Mouse (Mus musculus) spleen, adult 18-20 months (tissue): Measurements from ENCODE around the gene Bcas3.

Experiments
- DNase-seq, 2 experiments: peaks; one replicate each; pipeline ENCODE4 v3.0.0; 2022; ENCODE audit warnings: mixed read lengths in 2 of 2

The Bcas3 gene

DNA sequence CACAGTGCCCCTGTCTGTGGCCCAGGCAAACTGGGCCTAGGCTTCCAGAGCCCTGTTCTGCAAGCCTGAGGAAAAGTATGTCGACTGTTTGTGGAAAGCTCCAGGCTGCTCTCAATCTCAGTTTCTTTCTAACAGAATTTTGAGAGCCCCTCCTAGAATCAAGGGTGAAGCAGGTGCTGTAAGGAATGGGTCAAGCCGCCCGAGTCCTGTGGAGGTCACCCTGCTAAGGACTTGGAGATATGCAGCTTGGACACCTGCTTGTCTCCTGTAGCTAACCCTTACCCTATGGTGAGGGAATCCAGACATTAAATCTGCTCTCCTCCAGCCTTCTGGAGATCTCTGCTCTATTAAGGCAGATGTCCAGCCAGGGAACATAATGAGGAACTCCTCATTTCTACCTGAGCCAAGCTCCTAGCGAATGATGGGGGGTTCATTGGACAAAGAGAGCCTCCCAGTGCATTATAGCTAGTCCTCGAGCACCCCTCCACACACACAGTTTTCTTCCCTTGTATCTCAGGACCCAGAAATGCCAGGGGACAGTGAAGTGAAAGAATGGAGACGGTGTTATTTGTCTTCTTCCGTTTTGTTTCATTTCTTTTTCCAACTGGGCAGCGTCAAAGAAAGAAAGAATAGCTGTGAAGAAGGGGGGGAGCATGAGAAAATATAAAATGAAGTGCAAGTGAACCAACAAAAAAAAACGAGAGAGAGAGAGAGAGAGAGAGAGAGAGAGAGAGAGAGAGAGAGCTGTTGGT lies 482.2 kb downstream of the Bcas3 start:
- no peak for DNase-seq

DNA sequence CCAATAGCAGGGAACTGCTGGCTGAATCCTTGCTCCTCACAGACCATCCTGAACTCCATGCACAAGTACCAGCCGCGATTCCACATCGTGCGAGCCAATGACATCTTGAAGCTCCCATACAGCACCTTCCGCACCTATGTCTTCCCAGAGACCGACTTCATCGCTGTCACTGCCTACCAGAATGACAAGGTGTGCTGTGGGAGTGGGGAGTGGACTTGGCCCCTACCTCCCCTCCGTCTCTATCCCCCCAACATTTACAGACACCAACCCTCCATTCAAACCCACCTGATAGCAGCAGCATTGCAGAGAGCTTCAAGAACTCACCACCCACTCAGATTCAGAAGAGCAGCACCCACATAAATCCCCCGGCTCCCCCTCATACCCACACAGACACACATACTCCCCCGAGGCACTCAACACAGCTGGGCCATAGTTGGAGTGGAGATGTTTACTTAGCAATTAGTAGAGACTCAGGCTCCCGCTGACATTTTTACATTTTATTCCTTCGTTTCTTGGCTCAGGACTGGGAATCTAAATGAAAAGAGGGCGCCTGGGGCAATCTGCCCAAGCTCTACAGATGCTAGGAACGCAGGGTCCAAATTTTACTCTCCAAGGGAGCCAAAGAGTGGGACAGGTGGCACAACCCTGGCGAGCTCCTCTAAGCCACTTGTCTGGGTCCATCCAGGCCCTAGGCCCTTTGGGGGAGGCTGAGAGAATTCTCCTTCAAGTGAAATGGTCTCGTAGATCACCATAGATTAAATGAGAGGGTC lies 483.0 kb downstream of the Bcas3 start:
- DNase-seq = no peak

- no peak for DNase-seq
These were observed 483.7 kb downstream of the Bcas3 start for GRCm38 (mm10) chr11:85836523-85837290.

GRCm38 (mm10) chr11:85837291-85837647 lies 484.3 kb downstream of the Bcas3 start:
- DNase-seq = no peak

- DNase-seq = no peak
These were observed 484.9 kb downstream of the Bcas3 start for GRCm38 (mm10) chr11:85837648-85838423.

GRCm38 (mm10) chr11:85838424-85839257 lies 485.7 kb downstream of the Bcas3 start:
- no peak for DNase-seq

- DNase-seq = no peak
These were observed 486.5 kb downstream of the Bcas3 start for GRCm38 (mm10) chr11:85839258-85840030.

GRCm38 (mm10) chr11:85840031-85840802 lies 487.2 kb downstream of the Bcas3 start:
- no peak for DNase-seq

DNA sequence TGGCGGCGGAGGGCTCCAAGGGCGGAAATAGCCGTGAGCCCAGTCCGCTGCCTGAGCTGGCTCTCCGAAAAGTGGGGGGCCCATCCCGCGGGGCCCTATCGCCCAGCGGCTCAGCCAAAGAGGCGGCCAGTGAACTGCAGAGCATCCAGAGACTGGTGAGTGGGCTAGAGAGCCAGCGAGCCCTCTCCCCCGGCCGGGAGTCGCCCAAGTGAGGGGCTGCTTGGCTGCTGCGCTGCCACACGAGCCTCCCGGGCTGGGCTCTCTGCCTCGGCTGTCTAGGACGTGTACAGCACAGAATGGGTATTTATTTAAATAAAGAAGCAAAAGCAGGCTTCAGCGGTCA lies 487.8 kb downstream of the Bcas3 start:
- DNase-seq = no peak

GRCm38 (mm10) chr11:85841211-85841681 lies 488.3 kb downstream of the Bcas3 start:
- no peak for DNase-seq

DNA sequence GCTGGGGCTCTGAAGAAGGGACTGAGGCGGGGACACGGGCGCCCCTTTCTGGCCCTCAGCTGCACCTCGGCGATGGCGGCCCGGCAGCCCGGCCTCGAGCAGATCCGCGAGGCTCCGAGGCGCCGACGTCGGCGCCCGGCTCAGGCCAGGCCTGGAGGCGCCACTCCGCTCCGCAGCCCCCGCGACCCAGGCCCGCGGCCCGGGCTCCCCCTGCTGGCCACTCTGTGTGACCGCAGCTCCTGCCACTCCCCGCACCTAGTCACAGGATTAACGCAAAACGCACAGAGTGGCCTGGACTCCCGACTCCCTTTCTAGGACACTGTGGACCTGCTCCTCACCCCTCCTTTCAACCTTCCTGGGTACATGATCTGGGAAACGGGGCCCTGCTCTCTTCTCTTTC lies 489.0 kb downstream of the Bcas3 start:
- DNase-seq = peak in 1 of 2 experiments; percentile 53

DNA sequence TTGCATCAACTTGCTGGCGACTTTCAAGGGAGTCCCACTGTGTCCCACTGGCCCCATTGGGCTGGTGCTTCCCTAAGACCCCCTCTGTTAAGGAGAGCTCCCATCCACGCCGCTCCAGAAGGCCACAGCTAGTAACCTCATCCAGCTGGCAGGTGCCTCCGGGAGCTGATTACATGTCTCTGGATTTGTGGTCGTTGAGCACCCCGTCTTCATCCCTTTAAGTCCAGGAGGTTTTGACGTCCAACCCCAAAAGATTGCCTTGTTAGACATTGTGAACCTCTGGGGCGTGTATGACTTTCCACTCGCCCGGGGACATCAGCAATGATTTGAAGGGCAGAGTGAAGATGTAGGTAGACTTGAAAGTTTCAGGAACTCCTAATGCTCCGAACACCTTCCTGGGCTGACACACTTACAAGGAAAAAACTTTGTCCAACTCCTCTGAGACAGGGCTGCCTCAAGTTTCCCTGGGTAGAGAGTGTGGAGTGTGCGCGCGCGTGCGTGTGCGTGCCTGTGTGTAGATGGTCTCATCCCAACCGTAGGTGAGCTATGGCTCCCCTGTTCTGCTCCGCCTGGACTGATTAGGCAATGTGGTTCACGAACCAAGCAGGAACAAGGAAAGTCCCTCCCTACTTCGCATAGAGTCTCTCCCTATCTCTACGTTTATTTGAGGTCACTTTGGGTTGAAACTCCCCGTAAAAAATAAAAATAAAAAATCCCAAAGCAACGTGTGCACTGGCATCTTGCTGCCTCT lies 489.8 kb downstream of the Bcas3 start:
- DNase-seq = no peak

DNA sequence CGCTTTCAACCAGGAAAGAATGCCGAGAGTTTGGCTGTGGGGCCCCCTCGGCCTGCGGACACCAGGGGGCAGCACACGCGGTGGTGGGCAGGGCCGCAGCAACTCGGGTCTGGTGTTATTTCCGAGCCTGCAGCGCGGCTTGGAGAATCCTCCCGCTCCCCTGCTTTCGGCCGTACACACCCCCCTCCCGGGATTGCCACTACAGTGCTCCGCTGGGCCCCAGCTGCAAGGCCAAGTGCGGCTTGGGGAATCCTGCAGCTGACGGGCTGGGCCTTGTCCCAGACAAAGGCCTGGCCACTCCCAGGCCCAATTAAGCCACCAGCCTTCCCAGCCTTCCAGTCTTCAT lies 490.4 kb downstream of the Bcas3 start:
- DNase-seq = peak; percentile 21 to 62

DNA sequence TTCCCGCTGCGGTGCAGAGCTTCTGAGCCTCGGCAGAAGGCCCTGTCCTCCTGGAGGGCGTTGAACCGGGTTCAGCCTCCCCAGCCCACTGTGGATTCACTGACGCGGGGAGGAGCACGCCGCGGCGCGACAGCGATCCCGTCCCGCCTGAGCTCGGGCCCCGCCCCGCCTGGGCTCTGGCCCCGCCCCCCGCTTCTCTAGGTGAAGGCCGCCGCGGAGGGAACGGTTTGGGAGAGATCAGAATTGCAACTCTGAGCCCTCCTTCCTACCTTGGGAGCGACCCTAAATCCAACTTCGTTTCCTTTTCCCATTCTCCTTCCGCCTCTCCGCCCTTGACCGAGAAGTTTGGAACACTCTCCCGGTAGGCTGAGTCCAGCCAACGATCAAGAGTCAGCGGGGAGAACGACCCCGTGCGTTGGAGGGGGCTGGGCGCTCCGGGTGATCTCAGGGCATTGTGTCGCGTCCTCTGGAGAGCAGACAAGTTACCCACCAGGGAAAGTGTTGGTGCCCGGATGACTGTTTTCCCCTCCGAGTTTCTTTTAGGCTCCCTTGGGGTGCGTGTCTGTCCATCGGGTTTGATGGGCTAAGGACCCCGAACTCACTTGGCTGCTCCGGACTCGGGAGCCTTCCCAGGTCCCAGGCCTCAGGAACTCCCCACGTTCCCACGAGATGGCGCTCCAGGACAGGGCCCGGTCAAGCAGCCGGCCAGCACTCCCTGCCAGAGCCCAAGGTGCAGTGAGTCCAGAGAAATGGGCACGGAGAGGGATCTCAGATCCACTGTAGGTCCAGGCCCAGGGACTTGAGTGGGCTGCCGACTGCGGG lies 491.4 kb downstream of the Bcas3 start:
- peak; percentile 42 to 73 for DNase-seq

DNA sequence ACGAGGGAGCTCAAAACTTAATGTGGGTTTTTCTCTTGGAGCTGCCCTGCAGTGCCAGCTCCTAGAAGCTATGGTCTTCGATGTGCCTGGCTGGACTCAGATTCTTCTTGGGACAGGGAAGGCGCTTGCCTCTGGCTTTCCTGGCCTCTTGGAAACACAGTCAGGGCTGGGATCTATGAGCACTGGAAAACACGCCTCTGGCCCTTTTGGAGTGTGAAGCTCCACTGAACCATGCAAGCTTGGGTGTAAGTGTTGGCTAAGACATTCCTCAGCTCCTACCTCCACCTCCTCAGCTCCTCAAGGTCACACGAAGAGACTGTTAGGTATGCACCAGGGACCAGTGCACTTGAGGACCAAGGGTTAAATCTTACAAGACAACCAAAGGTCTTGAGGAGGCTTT lies 492.0 kb downstream of the Bcas3 start:
- DNase-seq = no peak

DNA sequence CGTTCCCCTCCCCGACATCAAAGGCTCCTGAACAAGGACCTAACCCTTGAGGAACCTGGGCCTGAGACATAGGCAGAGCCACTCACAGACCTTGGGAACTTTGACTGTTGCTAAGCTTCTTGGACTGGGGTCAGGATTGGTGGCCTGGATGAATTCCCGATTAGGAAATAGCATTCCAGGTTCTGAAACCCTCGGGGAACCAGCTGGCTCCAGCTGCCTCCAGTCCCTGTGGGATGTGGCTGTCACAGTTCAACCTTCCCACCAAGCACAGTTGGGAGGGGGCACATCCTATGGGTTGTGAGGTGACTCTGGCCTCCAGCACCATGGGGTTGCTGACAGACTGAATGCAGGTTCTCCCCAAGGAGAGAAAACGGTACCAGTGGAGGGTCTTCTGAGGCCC lies 493.0 kb downstream of the Bcas3 start:
- DNase-seq = no peak

DNA sequence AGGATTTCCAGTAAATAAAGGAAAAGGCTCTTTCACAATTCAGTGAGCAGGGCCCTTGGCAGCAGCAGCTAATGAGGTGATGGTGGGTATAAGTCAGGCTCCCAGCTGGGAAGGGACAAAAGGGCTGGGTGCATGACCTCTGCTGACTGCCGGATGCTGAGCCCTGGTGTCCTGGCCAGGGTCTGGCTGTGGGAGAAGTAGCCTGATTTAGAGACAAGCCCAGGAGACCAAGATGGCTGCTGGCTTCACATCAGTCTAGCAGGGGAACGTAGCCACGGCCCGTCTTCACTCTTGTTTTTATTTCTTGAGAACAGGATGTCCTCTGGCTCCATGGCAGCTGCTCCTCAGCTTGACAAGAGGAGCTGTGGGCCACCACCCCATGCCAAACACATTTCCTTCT lies 493.5 kb downstream of the Bcas3 start:
- DNase-seq = no peak

- no peak for DNase-seq
These were observed 496.1 kb downstream of the Bcas3 start for GRCm38 (mm10) chr11:85849037-85849436.

DNA sequence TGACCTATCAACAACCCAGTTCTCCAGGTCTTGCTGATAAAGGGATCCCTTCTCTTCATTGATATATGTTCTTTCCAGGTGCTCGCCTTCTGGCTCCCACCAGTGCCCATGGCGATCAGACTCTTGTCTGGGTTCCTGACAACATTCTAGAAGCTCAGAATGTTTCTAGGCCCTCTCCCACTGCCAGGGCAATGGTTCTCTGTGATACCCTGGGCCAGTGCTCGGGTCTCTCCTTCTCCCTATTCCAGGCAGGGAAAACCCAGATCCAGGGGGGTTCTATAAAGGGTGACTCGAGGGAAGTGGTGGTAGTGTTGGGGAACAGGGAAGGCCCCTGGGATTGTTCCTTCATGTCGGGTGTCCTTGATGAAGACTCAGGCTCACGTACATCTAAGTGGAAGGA lies 497.3 kb downstream of the Bcas3 start, which contains the start of gene Gm11444:
Gene Gm11444 (minus strand): TSS at position 101 of the 400 bp plus-strand sequence.
- DNase-seq = no peak
